Mouse (Mus musculus) testis, adult 2 months (tissue): ENCODE data around the gene Tmc6. TPM values are rescaled to one million over a fixed set of nuclear protein-coding genes. Genes with fewer than 3 reads are reported as not detected.

Source experiments
- H3K27ac ChIP-seq: fragments of 200-500 bp; 2 replicates; pipeline ENCODE4 v1.5.1; 2012; ENCODE audit warnings: low read depth, low read length; ENCODE audit not compliant: control insufficient read depth, insufficient read depth
- H3K27me3 ChIP-seq: fragments of 200-500 bp; 2 replicates; pipeline ENCODE4 v1.6.1; 2012; ENCODE audit warnings: mild to moderate bottlenecking, low read length, moderate library complexity; ENCODE audit not compliant: control insufficient read depth, insufficient read depth
- H3K36me3 ChIP-seq: fragments of 200-500 bp; 2 replicates; pipeline ENCODE4 v1.6.1; 2012; ENCODE audit warnings: mild to moderate bottlenecking, low read length; ENCODE audit not compliant: control insufficient read depth, insufficient read depth
- H3K4me1 ChIP-seq: fragments of 200-500 bp; 2 replicates; pipeline ENCODE4 v1.6.1; 2012; ENCODE audit warnings: low read length; ENCODE audit not compliant: control insufficient read depth, insufficient read depth
- H3K4me3 ChIP-seq: fragments of 200-500 bp; 2 replicates; pipeline ENCODE4 v1.5.1; 2012; ENCODE audit warnings: low read depth, mild to moderate bottlenecking, low read length, moderate library complexity, mixed read lengths; ENCODE audit not compliant: control insufficient read depth
- CTCF ChIP-seq: fragments of 200-500 bp; IDR thresholded peaks from 2 replicates; pipeline ENCODE4 v1.5.1; 2012; ENCODE audit warnings: low read depth, mild to moderate bottlenecking, inconsistent platforms, low read length, moderate library complexity; ENCODE audit not compliant: control insufficient read depth, insufficient read depth, insufficient replicate concordance
- POLR2A ChIP-seq: fragments of 200-500 bp; IDR thresholded peaks from 2 replicates; pipeline ENCODE4 v1.6.1; 2012; ENCODE audit warnings: low read depth, mild to moderate bottlenecking, inconsistent platforms, low read length, moderate library complexity; ENCODE audit not compliant: control insufficient read depth
- polyA plus RNA-seq: library from polyadenylated mRNA; depleted of rRNA; stranded (reverse); fragments of >200 nt; gene quantifications from 2 replicates; pipeline ENCODE4 v1.2.3, GENCODE M21; 2012

Gene Tmc6
- polyA plus RNA-seq, 1 experiment = 9.7 TPM

GRCm38 (mm10) chr11:117761801-117762200 is 20.2 kb downstream of the Tmc6 start:
- Histone ChIP-seq H3K36me3 (peaks cover 9% of the 10 kb centered on the region; the same call in 1 of the 2 replicates), H3K4me1 (no peaks in the 10 kb centered on the region), H3K27ac (no peak overlapping the region), H3K4me3 (no peak overlapping the region), H3K27me3 (no peaks in the 10 kb centered on the region)
- TF ChIP-seq CTCF = no peak
- no peak for TF ChIP-seq POLR2A

- H3K4me1 ChIP-seq = no peaks in the 10 kb centered on the region
- H3K36me3 ChIP-seq = peaks cover 9% of the 10 kb centered on the region; the same call in 1 of the 2 replicates
- H3K27ac ChIP-seq = no peak overlapping the region
- no peak overlapping the region for H3K4me3 ChIP-seq
- TF ChIP-seq POLR2A (no peak), CTCF (no peak)
- H3K27me3 ChIP-seq = no peaks in the 10 kb centered on the region
Observed at GRCm38 (mm10) chr11:117760374-117761119, 21.5 kb downstream of the Tmc6 start.

- H3K27ac ChIP-seq = no peak overlapping the region
- H3K27me3 ChIP-seq = no peaks in the 10 kb centered on the region
- no peak overlapping the region for H3K4me3 ChIP-seq
- TF ChIP-seq POLR2A (no peak), CTCF (no peak)
- no peaks in the 10 kb centered on the region for H3K4me1 ChIP-seq
- peaks cover 9% of the 10 kb centered on the region; the same call in 1 of the 2 replicates for H3K36me3 ChIP-seq
Observed at GRCm38 (mm10) chr11:117759267-117759666, 22.7 kb downstream of the Tmc6 start.

GRCm38 (mm10) chr11:117755891-117756290 is 26.1 kb downstream of the Tmc6 start:
- H3K4me3 ChIP-seq = no peak overlapping the region
- peaks cover 9% of the 10 kb centered on the region; the same call in 1 of the 2 replicates for H3K36me3 ChIP-seq
- H3K27me3 ChIP-seq = no peaks in the 10 kb centered on the region
- TF ChIP-seq CTCF = no peak
- TF ChIP-seq POLR2A = 0 out of 2 replicates have a peak, but pooled peaks have one; percentile 9
- no peak overlapping the region for H3K27ac ChIP-seq
- no peaks in the 10 kb centered on the region for H3K4me1 ChIP-seq

- Histone ChIP-seq H3K36me3 (peaks cover 7% of the 10 kb centered on the region), H3K4me1 (no peaks in the 10 kb centered on the region), H3K4me3 (no peak overlapping the region), H3K27ac (no peak overlapping the region), H3K27me3 (no peaks in the 10 kb centered on the region)
- TF ChIP-seq CTCF (no peak), POLR2A (no peak)
Observed at GRCm38 (mm10) chr11:117751544-117751943, 30.5 kb downstream of the Tmc6 start.

- H3K36me3 ChIP-seq = peaks cover 9% of the 10 kb centered on the region
Observed at GRCm38 (mm10) chr11:117749414-117749813, 32.6 kb downstream of the Tmc6 start.

GRCm38 (mm10) chr11:117748628-117749027 is 33.4 kb downstream of the Tmc6 start:
- peaks cover 9% of the 10 kb centered on the region for H3K36me3 ChIP-seq

More at GRCm38 (mm10) chr11:117749414-117749813, 32.6 kb downstream of the Tmc6 start:
- TF ChIP-seq CTCF (no peak), POLR2A (no peak)
- H3K4me1 ChIP-seq = no peaks in the 10 kb centered on the region
- no peaks in the 10 kb centered on the region for H3K27me3 ChIP-seq
- no peak overlapping the region for H3K4me3 ChIP-seq
- H3K27ac ChIP-seq = no peak overlapping the region

More at GRCm38 (mm10) chr11:117748628-117749027, 33.4 kb downstream of the Tmc6 start:
- Histone ChIP-seq H3K27ac (no peak overlapping the region), H3K4me1 (no peaks in the 10 kb centered on the region), H3K27me3 (no peaks in the 10 kb centered on the region), H3K4me3 (no peak overlapping the region)
- TF ChIP-seq CTCF (no peak), POLR2A (no peak)
